Mouse (Mus musculus) CD4-positive, CD25-positive, alpha-beta regulatory T cell, adult 2 months (primary cell): ENCODE measurements around the gene Slc17a4.

ENCODE experiments used
- DNase-seq: peaks from one replicate; pipeline ENCODE4 v3.0.0-alpha.2; 2012; ENCODE audit warnings: low read depth, low spot score

The Slc17a4 gene

GRCm38 (mm10) chr13:23914376-23915167, at the start of gene Slc17a4:
Gene Slc17a4, minus strand, starts transcription at chr13:23915009.
- no peak for DNase-seq

GRCm38 (mm10) chr13:23959776-23960175, 45.0 kb upstream of the Slc17a4 start:
- DNase-seq, result no peak

GRCm38 (mm10) chr13:23950928-23951327, 36.1 kb upstream of the Slc17a4 start:
- DNase-seq, result peak; percentile 33

- no peak for DNase-seq
These were observed 34.9 kb upstream of the Slc17a4 start for GRCm38 (mm10) chr13:23949484-23950246.

GRCm38 (mm10) chr13:23946254-23946653, 31.4 kb upstream of the Slc17a4 start:
- no peak for DNase-seq

- DNase-seq, result peak; percentile 45
These were observed 28.1 kb upstream of the Slc17a4 start for GRCm38 (mm10) chr13:23942861-23943260.

- no peak for DNase-seq
These were observed 25.5 kb upstream of the Slc17a4 start for GRCm38 (mm10) chr13:23940291-23940690.

- no peak for DNase-seq
These were observed 23.9 kb upstream of the Slc17a4 start for GRCm38 (mm10) chr13:23938699-23939098.

GRCm38 (mm10) chr13:23934211-23934520, 19.4 kb upstream of the Slc17a4 start, which contains the start of gene Hist1h2aa:
Gene Hist1h2aa, plus strand, starts transcription at chr13:23934462.
- no peak for DNase-seq

GRCm38 (mm10) chr13:23933421-23934210, 18.8 kb upstream of the Slc17a4 start, which contains the start of gene Hist1h2ba:
Gene Hist1h2ba, minus strand, starts transcription at chr13:23934156.
- no peak for DNase-seq

- no peak for DNase-seq
These were observed 16.1 kb upstream of the Slc17a4 start for GRCm38 (mm10) chr13:23930904-23931303.

GRCm38 (mm10) chr13:23930461-23930860, 15.7 kb upstream of the Slc17a4 start:
- no peak for DNase-seq

- no peak for DNase-seq
These were observed 13.8 kb upstream of the Slc17a4 start for GRCm38 (mm10) chr13:23928637-23929036.

- DNase-seq, result no peak
These were observed 11.0 kb upstream of the Slc17a4 start for GRCm38 (mm10) chr13:23925792-23926191.

- DNase-seq, result no peak
These were observed 2.9 kb upstream of the Slc17a4 start for GRCm38 (mm10) chr13:23917674-23918073.

GRCm38 (mm10) chr13:23916132-23916531, 1.3 kb upstream of the Slc17a4 start:
- DNase-seq, result no peak

- no peak for DNase-seq
These were observed 960 bp downstream of the Slc17a4 start for GRCm38 (mm10) chr13:23913791-23914306.

- no peak for DNase-seq
These were observed 3.5 kb downstream of the Slc17a4 start for GRCm38 (mm10) chr13:23911335-23911734.

GRCm38 (mm10) chr13:23910121-23910520, 4.7 kb downstream of the Slc17a4 start:
- DNase-seq, result no peak

GRCm38 (mm10) chr13:23906906-23907305, 7.9 kb downstream of the Slc17a4 start:
- no peak for DNase-seq

- peak; percentile 29 for DNase-seq
These were observed 16.6 kb downstream of the Slc17a4 start for GRCm38 (mm10) chr13:23898242-23898641.

- DNase-seq, result no peak
These were observed 21.6 kb downstream of the Slc17a4 start for GRCm38 (mm10) chr13:23893269-23893593.
